Mouse (Mus musculus) CH12.LX (cell line): Measurements from ENCODE around the gene Heatr5a. TPM values are rescaled to one million over a fixed set of nuclear protein-coding genes. Genes with fewer than 3 reads are reported as not detected.

Source experiments
- DNase-seq: peaks from one replicate; pipeline ENCODE4 v3.0.0-alpha.2; 2013; ENCODE audit errors: extremely low read depth
- H3K27ac ChIP-seq: 2 replicates; pipeline ENCODE4 v1.5.1; 2012; ENCODE audit warnings: low read depth, mild to moderate bottlenecking, control low read depth, moderate library complexity; ENCODE audit not compliant: insufficient read depth
- H3K27me3 ChIP-seq: replicated peaks from 2 replicates; pipeline ENCODE3; 2012; ENCODE audit warnings: inconsistent platforms
- H3K36me3 ChIP-seq, 2 experiments: replicated peaks in 1 of 2; 2 replicates each; pipeline versions ENCODE3 to v1.6.1; 2012; ENCODE audit warnings: inconsistent platforms in 1 of 2, low read length in 1 of 2, mild to moderate bottlenecking in 1 of 2, mixed read lengths in 1 of 2, moderate library complexity in 1 of 2; ENCODE audit not compliant: control insufficient read depth in 1 of 2, insufficient read depth in 1 of 2
- H3K4me1 ChIP-seq, 2 experiments: 2 replicates each; pipeline ENCODE4 v1.6.1; 2012; ENCODE audit warnings: inconsistent platforms in 1 of 2, moderate library complexity in 1 of 2; ENCODE audit not compliant: insufficient read depth in 2 of 2, control insufficient read depth in 1 of 2
- H3K4me2 ChIP-seq: 2 replicates; pipeline ENCODE4 v1.6.1; 2012; ENCODE audit warnings: low read depth, mild to moderate bottlenecking, control low read depth; ENCODE audit not compliant: poor library complexity, insufficient read depth, severe bottlenecking
- H3K4me3 ChIP-seq, 3 experiments: fragments of 150-350 bp in 1 of 3; sonication (generic) in 1 of 3; replicated peaks in 1 of 3; 2 replicates each; pipeline versions ENCODE3 to v1.5.1; 2011 to 2012; ENCODE audit warnings: low read depth in 2 of 3, low read length in 2 of 3, mild to moderate bottlenecking in 2 of 3, moderate library complexity in 2 of 3, control low read depth in 1 of 3, improper control_type of control experiment in 1 of 3, inconsistent platforms in 1 of 3, mixed read lengths in 1 of 3; ENCODE audit not compliant: poor library complexity in 1 of 3
- H3K79me2 ChIP-seq: replicated peaks from 2 replicates; pipeline ENCODE4 v1.6.1; 2012; ENCODE audit warnings: mild to moderate bottlenecking, moderate library complexity; ENCODE audit not compliant: control insufficient read depth, poor library complexity, insufficient read depth, severe bottlenecking; ENCODE audit errors: extremely low read depth
- H3K9ac ChIP-seq: 2 replicates; pipeline ENCODE4 v1.6.1; 2012; ENCODE audit warnings: low read depth, mild to moderate bottlenecking, control low read depth, moderate library complexity; ENCODE audit not compliant: insufficient read depth
- H3K9me3 ChIP-seq: replicated peaks from 2 replicates; pipeline ENCODE3; 2012; ENCODE audit warnings: low read length, inconsistent platforms, mixed read lengths
- BHLHE40 ChIP-seq: IDR thresholded peaks from 2 replicates; pipeline ENCODE4 v1.6.1; 2011; ENCODE audit warnings: mild to moderate bottlenecking, low read depth, low read length, improper control_type of control experiment
- CHD1 ChIP-seq: IDR thresholded peaks from 2 replicates; pipeline ENCODE4 v1.6.1; 2012; ENCODE audit warnings: low read depth, low read length, improper control_type of control experiment, inconsistent platforms
- CHD2 ChIP-seq: IDR thresholded peaks from 2 replicates; pipeline ENCODE4 v1.6.1; 2011; ENCODE audit warnings: low read length, improper control_type of control experiment
- E2F4 ChIP-seq: IDR thresholded peaks from 2 replicates; pipeline ENCODE4 v1.6.1; 2011; ENCODE audit warnings: low read depth, low read length, improper control_type of control experiment; ENCODE audit not compliant: insufficient replicate concordance
- EP300 ChIP-seq: IDR thresholded peaks from 2 replicates; pipeline ENCODE4 v1.6.1; 2011; ENCODE audit warnings: low read length, improper control_type of control experiment
- ETS1 ChIP-seq: conservative IDR thresholded peaks from 2 replicates; pipeline ENCODE4 v1.6.1; 2012; ENCODE audit warnings: low read depth, mild to moderate bottlenecking, inconsistent platforms, low read length, improper control_type of control experiment, moderate library complexity
- GABPA ChIP-seq: IDR thresholded peaks from 2 replicates; pipeline ENCODE4 v1.6.1; 2012; ENCODE audit warnings: low read depth, low read length, improper control_type of control experiment, inconsistent platforms; ENCODE audit not compliant: insufficient replicate concordance
- HCFC1 ChIP-seq: IDR thresholded peaks from 2 replicates; pipeline ENCODE4 v1.6.1; 2012; ENCODE audit warnings: low read depth, mild to moderate bottlenecking, inconsistent platforms, low read length, improper control_type of control experiment
- IRF4 ChIP-seq: IDR thresholded peaks from 2 replicates; pipeline ENCODE4 v1.6.1; 2014; ENCODE audit warnings: low read depth, mild to moderate bottlenecking, inconsistent platforms, low read length, improper control_type of control experiment
- JUN ChIP-seq: IDR thresholded peaks from 2 replicates; pipeline ENCODE4 v1.6.1; 2011; ENCODE audit warnings: low read depth, mild to moderate bottlenecking, low read length, improper control_type of control experiment, moderate library complexity; ENCODE audit not compliant: insufficient read depth
- JUND ChIP-seq: conservative IDR thresholded peaks from 2 replicates; pipeline ENCODE4 v1.6.1; 2011; ENCODE audit warnings: low read depth, low read length, improper control_type of control experiment
- MAX ChIP-seq: IDR thresholded peaks from 2 replicates; pipeline ENCODE4 v1.6.1; 2011; ENCODE audit warnings: low read length, improper control_type of control experiment
- MAZ ChIP-seq: IDR thresholded peaks from 2 replicates; pipeline ENCODE4 v1.6.1; 2012; ENCODE audit warnings: low read depth, mild to moderate bottlenecking, inconsistent platforms, low read length, improper control_type of control experiment, moderate library complexity
- PAX5 ChIP-seq: IDR thresholded peaks from 2 replicates; pipeline ENCODE4 v1.6.1; 2012; ENCODE audit warnings: low read length, inconsistent platforms, mixed read lengths
- POLR2A ChIP-seq: IDR thresholded peaks from 2 replicates; pipeline ENCODE4 v1.6.1; 2011; ENCODE audit warnings: low read depth, mild to moderate bottlenecking, improper control_type of control experiment, low read length
- POLR2AphosphoS2 ChIP-seq: IDR thresholded peaks from 2 replicates; pipeline ENCODE4 v1.6.1; 2011; ENCODE audit warnings: low read depth, low read length, improper control_type of control experiment
- RAD21 ChIP-seq: IDR thresholded peaks from 2 replicates; pipeline ENCODE4 v1.6.1; 2011; ENCODE audit warnings: low read depth, mild to moderate bottlenecking, low read length, improper control_type of control experiment, moderate library complexity
- RCOR1 ChIP-seq: conservative IDR thresholded peaks from 2 replicates; pipeline ENCODE4 v1.6.1; 2012; ENCODE audit warnings: low read depth, mild to moderate bottlenecking, inconsistent platforms, low read length, improper control_type of control experiment
- TBP ChIP-seq: conservative IDR thresholded peaks from 2 replicates; pipeline ENCODE4 v1.6.1; 2011; ENCODE audit warnings: low read depth, low read length, improper control_type of control experiment
- TCF12 ChIP-seq: IDR thresholded peaks from 2 replicates; pipeline ENCODE4 v1.6.1; 2014; ENCODE audit warnings: low read depth, mild to moderate bottlenecking, inconsistent platforms, low read length, improper control_type of control experiment
- USF1 ChIP-seq: IDR thresholded peaks from 2 replicates; pipeline ENCODE4 v1.6.1; 2014; ENCODE audit warnings: low read depth, mild to moderate bottlenecking, inconsistent platforms, low read length, improper control_type of control experiment
- ZNF384 ChIP-seq: IDR thresholded peaks from 2 replicates; pipeline ENCODE4 v1.6.1; 2012; ENCODE audit warnings: low read depth, low read length, improper control_type of control experiment, inconsistent platforms
- dilution Hi-C: fragments of 300-500 bp; cut with MboI; formaldehyde crosslinking; loops from 2 replicates; pipeline ENCODE4 v1.14.3; 2020; ENCODE audit warnings: low sequenced_read_pairs; ENCODE audit not compliant: extremely low pct_unique_long_range_greater_than_20kb, extremely low pct_ligation_motif_present
- in situ Hi-C: fragments of 300-500 bp; cut with MboI; formaldehyde crosslinking; loops from 3 replicates; pipeline ENCODE4 v1.14.3; 2019; ENCODE audit warnings: low sequenced_read_pairs, low pct_ligation_motif_present, low pct_unique_long_range_greater_than_20kb, mixed read lengths
- polyA plus RNA-seq: library from polyadenylated mRNA; unstranded; fragments of >175 nt; gene quantifications from 2 replicates; pipeline ENCODE4 v1.2.1, GENCODE M21; 2012; ENCODE audit warnings: low read depth; ENCODE audit not compliant: insufficient read length
- total RNA-seq, 2 experiments: library from RNA; depleted of rRNA; stranded (reverse); fragments of 300-350 nt in 1 of 2; fragments of >200 nt in 1 of 2; gene quantifications; 2 replicates each; pipeline ENCODE4 v1.2.3; 2012 to 2014

Gene Heatr5a
- total and polyA plus RNA-seq, 3 experiments = 5.4 to 7.3 (median 6.4) TPM

GRCm38 (mm10) chr12:51917191-51917590 lies 53.9 kb downstream of the Heatr5a start:
- dilution Hi-C loops (no loop called here), in situ Hi-C loops (no loop called here)
- Histone ChIP-seq H3K9ac (no peak overlapping the region), H3K9me3 (no peaks in the 10 kb centered on the region), H3K79me2 (no peaks in the 10 kb centered on the region), H3K36me3 (peaks cover 19 to 64% of the 10 kb centered on the region in 2 experiments), H3K4me3 (no peak overlapping the region), H3K4me2 (no peak overlapping the region), H3K27ac (no peak overlapping the region), H3K4me1 (no peaks in the 10 kb centered on the region), H3K27me3 (no peaks in the 10 kb centered on the region)
- DNase-seq = no peak
- TF ChIP-seq BHLHE40 = no peak
- TF ChIP-seq RAD21 = no peak
- no peak for TF ChIP-seq JUND
- no peak for TF ChIP-seq TCF12
- no peak for TF ChIP-seq PAX5
- no peak for TF ChIP-seq HCFC1
- TF ChIP-seq GABPA = no peak
- no peak for TF ChIP-seq MAX
- TF ChIP-seq IRF4 = no peak
- TF ChIP-seq ETS1 = no peak
- no peak for TF ChIP-seq USF1

GRCm38 (mm10) chr12:51914903-51915670 lies 56.0 kb downstream of the Heatr5a start:
- H3K79me2 ChIP-seq = no peaks in the 10 kb centered on the region
- no peak overlapping the region for H3K9ac ChIP-seq
- no peak overlapping the region for H3K4me3 ChIP-seq
- H3K4me2 ChIP-seq = no peak overlapping the region
- H3K27ac ChIP-seq = no peak overlapping the region
- H3K36me3 ChIP-seq = peaks cover 14 to 54% of the 10 kb centered on the region in 2 experiments
- DNase-seq = no peak
- in situ Hi-C loops (no loop called here), dilution Hi-C loops (no loop called here)
- H3K4me1 ChIP-seq = no peaks in the 10 kb centered on the region
- TF ChIP-seq CHD1 (no peak), TCF12 (no peak), EP300 (no peak), CHD2 (no peak), JUN (no peak), MAZ (no peak), ZNF384 (no peak), POLR2A (no peak), PAX5 (no peak), TBP (no peak), POLR2AphosphoS2 (no peak), USF1 (no peak), RCOR1 (no peak), E2F4 (no peak), MAX (no peak)
- H3K27me3 ChIP-seq = no peaks in the 10 kb centered on the region
- no peaks in the 10 kb centered on the region for H3K9me3 ChIP-seq
